Mouse (Mus musculus) embryo, embryonic 11.5 days (tissue): ENCODE measurements around the gene Krt77.

Experiments used
- DNase-seq: peaks from one replicate; pipeline ENCODE4 v3.0.0-alpha.2; 2012; ENCODE audit warnings: low read depth, low spot score

Krt77 gene

DNA sequence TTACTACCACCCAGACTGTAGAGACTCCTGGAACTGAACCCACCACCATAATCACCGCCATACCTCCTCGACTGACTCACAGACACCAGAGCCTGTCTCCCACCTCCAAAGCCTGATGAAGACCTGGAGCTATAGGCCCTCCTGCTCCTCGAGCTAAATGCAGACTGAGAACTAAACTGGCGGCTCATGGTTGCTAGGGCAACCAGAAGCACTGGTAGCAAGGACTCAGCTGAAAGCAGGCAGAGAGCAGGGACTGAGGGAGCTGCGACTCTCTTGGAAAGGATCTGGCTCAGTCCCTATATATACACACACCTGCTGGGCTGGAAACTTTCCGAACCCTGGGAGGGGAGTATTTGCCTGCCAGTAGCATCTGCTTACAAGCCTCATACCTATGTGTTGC lies at the start of gene Krt77:
Krt77 (minus strand) TSS at position 275 of the 400 bp plus-strand sequence.
- no peak for DNase-seq

- DNase-seq = no peak
Measured at GRCm38 (mm10) chr15:101916072-101916471, 46.6 kb upstream of the Krt77 start.

DNA sequence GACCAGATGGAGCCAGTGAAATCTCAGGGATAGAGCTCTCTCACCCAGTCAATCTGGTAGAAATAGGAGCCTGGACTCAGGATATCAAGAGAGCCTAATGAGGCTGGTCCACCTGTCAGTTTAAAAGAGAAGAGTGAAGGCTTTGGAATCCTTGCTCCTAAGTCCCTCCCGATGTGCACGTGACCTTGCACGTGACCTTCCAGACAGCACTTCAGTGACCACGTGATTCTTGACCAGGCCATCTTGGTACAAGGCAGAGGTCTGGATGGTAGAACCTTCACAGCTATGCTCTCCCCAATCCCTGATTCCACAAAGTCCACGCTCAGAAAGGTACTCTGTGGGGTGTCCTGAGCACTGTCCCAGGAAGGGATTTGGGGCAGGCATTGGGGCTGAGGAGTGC lies 35.3 kb upstream of the Krt77 start:
- no peak for DNase-seq

- DNase-seq = no peak
Measured at GRCm38 (mm10) chr15:101902171-101903149, 33.0 kb upstream of the Krt77 start.

DNA sequence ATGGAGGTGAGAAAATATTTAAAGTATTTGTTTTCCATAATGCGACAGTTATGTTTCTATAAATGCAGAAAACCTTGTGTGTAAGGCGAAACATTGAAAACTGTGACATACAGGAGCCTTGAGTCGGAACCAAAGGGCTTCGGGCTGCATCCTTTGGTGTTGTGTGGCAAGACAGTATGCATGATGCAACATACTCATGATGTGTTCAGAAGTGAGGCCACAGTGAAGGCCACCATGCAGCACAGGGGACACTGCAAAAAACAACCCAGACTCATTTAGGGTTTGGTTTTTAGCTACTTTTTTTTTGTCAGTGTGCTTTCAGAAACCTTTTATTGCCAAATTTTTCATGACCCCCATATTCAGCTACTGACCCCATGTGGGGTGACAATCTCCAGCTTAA lies 25.7 kb upstream of the Krt77 start:
- no peak for DNase-seq

DNA sequence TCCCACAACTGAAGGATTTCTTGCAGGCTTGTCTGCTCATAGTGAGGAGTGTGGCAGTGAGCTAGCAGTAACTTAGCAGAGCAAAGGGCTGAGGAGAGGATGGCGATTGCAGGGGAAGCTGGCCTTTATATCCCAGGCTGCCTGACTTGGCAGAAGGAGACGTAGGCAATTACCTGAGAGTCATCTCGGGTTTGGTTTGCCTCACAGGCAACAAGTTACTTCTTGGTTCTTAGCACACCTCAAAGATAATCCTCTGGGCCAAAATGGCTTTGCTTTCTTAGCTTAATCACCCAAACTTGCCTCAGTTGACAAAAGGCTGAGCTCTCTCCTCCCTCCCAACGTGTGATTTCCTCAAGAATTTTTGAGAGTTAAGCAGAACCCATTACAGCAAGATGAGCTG lies 23.3 kb upstream of the Krt77 start, which contains the start of gene Krt76:
Krt76 (minus strand) TSS at position 101 of the 400 bp plus-strand sequence.
- no peak for DNase-seq

GRCm38 (mm10) chr15:101879776-101880175 lies 10.3 kb upstream of the Krt77 start:
- no peak for DNase-seq

GRCm38 (mm10) chr15:101878041-101878440 lies 8.5 kb upstream of the Krt77 start:
- no peak for DNase-seq

DNA sequence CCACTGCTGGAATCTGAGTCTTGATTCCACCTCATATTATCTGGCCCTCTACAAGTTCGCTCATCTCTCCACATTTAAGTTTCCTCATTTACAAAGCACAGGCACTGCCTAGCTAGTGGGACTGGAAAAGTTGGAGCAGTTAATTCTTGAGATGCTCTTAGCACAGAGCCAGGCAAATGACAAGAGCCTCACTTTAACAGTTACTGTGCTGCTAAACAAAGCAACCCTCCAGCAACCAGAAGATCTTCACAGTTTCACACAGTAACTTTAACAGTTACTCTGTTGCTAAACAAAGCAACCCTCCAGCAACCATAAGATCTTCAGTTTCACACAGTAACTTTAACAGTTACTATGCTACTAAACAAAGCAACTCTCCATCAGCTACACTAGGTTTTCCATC lies 4.9 kb upstream of the Krt77 start:
- no peak for DNase-seq

DNA sequence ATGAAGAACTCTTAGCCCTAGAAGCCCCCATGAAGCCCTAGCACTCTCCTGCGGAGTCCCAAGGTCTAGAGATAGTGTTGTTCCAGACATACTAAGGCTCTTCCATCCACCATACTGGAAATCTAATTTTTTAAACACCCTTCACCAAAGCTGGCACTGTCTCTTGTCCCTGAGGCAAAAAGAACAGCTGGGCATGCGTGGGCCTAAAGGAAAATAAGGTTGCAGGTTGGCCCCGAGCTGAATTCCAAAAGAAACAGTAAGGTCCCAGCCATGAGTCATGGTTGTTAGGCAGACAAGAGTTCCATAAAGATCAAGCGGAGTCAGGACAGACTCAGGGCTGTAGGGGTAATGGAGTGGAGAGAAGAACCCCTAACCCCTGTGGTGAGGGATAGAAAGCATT lies 3.7 kb upstream of the Krt77 start:
- DNase-seq = no peak

DNA sequence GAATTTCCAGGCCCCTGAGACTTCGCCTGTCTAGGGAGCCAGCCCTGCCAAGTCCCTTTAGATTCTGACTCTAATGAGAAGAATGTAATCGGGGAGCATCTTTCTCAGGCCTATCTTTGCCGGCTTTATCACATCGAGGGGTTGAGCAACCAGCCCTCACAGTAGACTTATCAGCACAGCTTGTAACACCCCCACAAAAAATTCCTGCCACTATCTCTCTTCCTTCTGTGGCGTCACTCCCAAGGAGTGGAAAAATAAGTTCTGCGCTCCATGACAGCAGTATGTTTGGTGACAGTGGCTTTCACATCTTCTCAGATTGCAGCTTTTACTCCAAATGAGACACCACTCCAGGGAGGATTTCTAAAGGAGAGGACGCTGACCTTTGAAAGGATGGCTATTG lies 2.8 kb downstream of the Krt77 start:
- no peak for DNase-seq

DNA sequence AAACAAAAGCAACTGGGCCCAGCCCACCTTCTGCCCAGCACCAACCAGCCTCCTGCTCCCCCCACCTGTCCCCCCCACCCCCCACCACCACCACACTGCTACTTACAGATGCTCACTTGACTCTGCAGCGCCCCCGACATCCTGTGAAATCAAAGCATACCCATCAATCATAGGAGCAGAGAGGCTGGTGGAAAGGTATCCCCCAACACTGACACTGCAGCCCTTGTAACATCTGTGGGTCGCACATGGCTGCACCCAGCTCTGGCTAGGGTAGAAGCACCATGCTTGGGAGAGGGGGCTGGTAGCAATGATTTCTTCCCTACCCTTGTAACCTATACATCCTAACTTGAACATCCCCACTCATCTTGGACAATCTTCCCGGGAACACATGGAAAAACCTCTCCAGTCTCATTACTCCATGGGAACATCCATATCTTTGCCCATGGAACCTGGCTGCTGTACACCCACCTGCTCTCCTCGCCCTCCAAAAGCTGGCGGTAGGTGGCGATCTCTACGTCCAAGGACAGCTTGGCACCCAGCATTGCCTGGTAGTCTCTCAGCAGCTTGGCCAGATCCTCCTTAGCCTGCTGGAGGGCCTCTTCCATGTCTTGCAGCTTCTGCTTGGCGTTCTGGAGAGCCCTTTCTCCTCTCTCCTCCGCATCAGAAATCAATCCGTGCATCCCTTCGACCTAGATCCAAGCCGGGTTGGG lies 8.9 kb downstream of the Krt77 start:
- no peak for DNase-seq

- no peak for DNase-seq
Measured at GRCm38 (mm10) chr15:101859735-101860170, 9.8 kb downstream of the Krt77 start.

- no peak for DNase-seq
Measured at GRCm38 (mm10) chr15:101858673-101859425, 10.7 kb downstream of the Krt77 start.

- no peak for DNase-seq
Measured at GRCm38 (mm10) chr15:101856696-101857095, 12.8 kb downstream of the Krt77 start.

GRCm38 (mm10) chr15:101855732-101856131 lies 13.8 kb downstream of the Krt77 start:
- DNase-seq = no peak

DNA sequence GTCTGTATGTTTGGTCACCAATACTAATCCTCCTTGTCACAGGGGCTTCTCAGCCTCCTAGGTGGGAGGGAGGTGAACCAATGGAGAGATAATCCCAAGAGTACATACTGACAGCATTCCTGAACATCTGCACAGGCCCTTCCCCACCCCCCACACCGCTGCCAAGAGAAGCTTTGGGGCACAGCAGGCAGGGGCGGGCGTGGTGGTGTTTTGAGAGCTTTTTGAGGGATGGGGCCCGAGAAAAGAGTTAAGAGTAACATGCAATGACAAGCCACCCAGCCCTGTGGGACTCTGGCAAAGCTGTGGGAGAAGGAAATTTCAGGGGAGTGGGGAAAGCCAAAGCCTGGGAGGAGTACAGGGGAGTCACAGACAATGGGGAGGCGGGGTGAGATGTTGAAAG lies 15.2 kb downstream of the Krt77 start:
- DNase-seq = no peak

- no peak for DNase-seq
Measured at GRCm38 (mm10) chr15:101852571-101852970, 16.9 kb downstream of the Krt77 start.

GRCm38 (mm10) chr15:101850694-101851093 lies 18.8 kb downstream of the Krt77 start, which contains the start of gene Krt1:
Gene Krt1 (minus strand): TSS chr15:101850794.
- DNase-seq = no peak

GRCm38 (mm10) chr15:101845971-101846403 lies 23.5 kb downstream of the Krt77 start:
- no peak for DNase-seq

DNA sequence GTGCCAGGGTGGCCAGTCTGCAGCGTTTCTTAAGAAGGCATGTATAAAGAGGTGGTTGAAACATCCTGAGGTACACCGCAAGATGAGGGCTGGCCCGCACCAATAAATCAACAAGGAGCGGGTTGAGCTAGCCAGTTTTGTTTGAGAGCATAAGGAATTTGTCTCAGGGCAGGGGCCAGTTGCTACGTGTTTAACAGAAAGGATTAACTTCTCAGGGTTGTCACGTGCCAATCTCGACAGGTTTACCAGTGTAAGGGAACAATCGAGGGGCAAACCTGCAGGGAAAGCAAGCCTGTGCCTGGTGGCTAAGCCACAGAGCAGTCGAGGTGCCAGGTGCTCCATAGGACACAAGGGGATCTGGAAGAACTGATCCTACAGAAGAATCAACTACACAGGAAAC lies 26.3 kb downstream of the Krt77 start:
- no peak for DNase-seq
